Mouse (Mus musculus): Measurements from ENCODE around the gene Sf3b6. TPM values are rescaled to one million over a fixed set of nuclear protein-coding genes. Genes with fewer than 3 reads are reported as not detected.

Gene Sf3b6
- 154 TPM for total RNA-seq (2023)

DNA sequence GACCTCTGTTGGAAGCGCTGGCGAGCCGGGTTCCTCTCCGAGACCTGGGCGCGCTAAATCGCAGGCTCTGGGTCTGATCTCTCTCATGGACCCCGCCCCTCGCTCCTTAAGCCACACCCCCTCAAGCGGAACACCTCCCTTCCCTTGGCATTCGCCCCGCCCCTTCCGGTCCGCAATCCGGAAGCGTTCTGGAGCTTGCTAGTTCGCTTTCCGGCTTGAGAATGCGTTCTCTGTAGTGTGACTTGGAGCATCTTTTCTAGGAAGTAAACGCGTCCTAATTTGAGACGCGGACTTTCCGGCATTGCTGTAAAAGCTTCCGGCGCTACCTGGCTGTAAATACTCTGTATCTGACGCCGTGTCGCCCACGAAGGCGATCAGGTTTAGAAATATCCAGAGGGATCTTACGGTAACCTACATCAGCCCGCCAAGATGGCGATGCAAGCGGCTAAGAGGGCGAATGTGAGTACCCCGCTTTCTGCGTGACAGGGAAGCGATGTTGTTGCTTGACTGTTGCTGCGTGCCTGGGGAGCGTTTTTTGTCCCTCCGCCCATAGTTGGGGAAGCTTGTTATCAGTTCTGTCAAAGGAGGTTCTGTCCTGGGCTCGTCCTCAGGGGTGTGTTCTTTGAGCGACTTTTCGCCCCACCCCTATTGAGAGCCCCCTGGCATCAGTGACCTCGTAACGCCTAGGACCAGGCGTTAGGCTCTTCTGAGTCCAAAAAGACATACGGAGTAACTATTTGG is at the start of gene Sf3b6:
TSS of gene Sf3b6 (plus strand) at position 184 of the 741 bp plus-strand sequence.

DNA sequence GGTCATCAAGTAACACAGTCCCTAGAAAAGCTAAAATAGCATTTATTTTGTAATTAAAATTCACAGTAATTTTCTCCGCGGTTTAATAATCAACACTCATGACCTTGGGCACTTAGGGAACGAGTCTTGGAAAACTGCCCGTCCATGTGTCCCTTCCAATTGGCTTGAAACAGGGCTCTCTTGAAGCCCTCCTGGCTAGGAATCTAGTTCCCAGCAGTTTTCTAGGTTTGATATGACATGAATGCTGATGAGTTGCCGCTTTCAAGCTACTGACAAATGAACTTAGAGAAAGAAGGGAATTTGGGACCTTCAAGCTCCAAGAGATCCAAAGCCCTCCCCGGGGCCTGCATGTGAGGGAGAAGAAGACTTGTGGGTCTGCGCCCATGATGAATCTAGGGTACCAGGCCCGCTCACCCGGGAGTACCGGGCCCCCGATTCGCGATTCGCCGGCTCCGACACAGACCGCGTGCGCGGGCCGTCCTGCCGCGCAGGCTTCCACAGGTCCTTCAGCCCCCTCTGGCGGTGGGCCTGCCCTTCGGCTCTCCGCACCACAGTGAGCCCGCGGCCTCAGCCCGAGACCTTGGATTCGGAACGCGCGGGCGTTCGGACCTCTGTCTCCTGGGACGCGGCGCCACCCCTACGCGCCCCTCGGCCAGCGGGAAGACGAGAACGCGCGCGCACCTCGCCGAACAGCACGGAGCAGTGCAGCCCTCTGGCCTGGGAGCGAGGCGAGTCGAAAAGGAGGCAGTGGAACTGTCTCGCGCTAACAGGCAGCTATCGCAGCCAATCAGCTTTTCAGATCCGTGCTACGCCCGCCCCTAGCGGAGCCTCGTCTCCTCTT is 48.6 kb upstream of the Sf3b6 start, which contains the start of the genes Pfn4 and Fam228b:
TSS of gene Pfn4 (plus strand) at position 531 of the 841 bp plus-strand sequence.
TSS of gene Fam228b (minus strand) at position 776 of the 841 bp plus-strand sequence.

DNA sequence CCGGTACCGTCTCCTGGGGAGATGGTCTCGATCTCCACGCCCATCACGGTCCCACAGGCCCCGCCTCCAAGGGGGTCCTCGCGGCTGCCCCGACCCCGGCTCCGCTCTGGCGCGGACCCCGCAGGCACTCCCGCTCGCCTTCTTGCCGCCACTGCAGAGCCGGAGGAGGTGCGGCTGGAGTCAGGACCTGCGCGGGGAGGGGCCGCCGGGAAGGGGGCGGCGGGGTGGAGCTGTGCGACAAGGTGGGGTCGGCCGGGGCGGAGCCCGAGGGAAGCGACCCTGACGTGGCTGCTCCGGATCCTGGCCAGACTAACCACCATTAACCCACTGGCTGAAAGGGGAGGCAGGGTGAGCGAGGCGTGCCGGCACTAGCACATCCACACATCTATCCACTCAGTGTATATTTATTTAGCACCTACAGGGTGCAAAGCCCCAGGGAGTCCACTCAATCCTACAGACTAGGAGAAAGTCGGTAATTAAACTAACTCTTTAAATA is 24.1 kb downstream of the Sf3b6 start, which contains the start of gene Fkbp1b:
TSS of gene Fkbp1b (minus strand) at position 200 of the 496 bp plus-strand sequence.

DNA sequence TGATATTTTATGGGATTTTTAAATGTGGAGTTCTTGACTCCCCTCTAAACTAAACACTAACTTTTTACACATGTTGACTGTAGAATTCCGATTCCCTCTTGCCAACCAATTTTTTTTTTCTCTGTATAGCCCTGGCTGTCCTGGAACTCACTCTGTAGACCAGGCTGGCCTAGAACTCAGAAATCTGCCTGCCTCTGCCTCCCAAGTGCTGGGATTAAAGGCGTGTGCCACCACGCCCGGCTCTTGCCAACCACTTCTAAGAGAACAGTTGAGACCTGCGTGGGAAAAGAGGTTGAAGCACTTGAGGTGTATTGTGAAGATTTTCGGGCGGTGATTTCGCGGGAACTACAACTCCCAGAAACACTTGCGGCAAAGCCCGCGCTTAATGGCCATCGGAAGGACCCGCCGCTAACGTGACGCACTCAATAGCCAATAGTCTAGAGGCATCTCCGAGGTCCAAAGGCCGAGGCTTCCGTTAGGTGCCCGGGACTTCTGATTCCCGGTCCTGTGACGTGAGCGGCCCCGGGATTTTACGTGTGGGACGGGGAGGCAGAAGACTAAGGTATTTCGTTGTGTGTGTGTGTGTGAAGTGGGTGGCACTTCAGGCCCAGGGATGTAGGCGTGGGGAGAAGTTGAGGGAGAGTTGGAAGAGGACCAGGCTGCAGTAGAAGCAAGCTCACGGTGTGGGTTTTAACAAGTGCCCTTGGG is 25.7 kb downstream of the Sf3b6 start, which contains the start of gene Wdcp:
TSS of gene Wdcp (plus strand) at position 414 of the 708 bp plus-strand sequence.

DNA sequence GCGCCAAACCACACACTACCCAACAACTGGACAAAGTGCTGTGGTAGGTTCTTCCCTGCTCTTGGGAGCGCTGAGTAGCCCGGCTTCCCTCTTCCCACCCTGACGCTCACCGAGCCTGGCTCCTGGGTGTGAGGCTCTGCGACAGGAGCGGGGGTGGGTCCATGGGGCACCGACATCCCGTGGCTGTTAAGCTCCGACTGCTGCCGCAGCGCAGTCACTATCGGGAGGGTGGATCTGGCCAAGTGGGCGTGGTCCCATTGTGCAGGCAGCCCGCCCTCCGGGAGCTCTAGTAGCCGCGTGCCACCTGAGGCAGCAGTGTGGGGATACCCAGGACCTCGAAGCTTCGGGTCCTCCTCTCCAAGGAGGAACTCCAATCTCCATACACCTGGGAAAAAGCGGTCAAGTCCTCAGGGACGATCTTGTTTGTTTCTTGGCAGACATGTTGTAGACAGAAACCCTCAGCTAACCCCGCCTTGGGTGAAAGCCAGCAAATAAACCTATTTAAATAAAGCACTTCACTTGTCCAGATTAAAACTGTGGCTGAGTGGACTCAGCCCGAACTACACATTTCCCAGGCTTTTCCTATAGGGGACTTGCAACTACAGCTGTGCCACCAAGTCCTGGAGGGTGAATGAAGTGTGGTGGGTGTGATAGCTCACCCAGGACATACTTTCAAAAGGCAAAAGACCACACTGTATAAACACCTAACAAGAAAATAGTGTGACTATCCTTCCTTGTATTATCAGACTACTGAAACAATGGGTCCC is 57.0 kb downstream of the Sf3b6 start, which contains the start of gene Mfsd2b:
TSS of gene Mfsd2b (minus strand) at position 199 of the 767 bp plus-strand sequence.

Other genes with a start within 250 kb of the Sf3b6 start
- 196 TPM for gene Itsn2, start 224.9 kb upstream of the Sf3b6 start, total RNA-seq (2023)
- not detected for gene Gm3625, start 224.6 kb upstream of the Sf3b6 start, total RNA-seq (2023)
- gene Fam228a, start 79.1 kb upstream of the Sf3b6 start, total RNA-seq (2023): not detected
- gene Pfn4, start 48.5 kb upstream of the Sf3b6 start, total RNA-seq (2023): 1.5 TPM
- gene Fam228b, start 48.3 kb upstream of the Sf3b6 start, total RNA-seq (2023): 4.7 TPM
- not detected for gene Fkbp1b, start 24.0 kb downstream of the Sf3b6 start, total RNA-seq (2023)
- 12.6 TPM for gene Wdcp, start 25.8 kb downstream of the Sf3b6 start, total RNA-seq (2023)
- gene Mfsd2b, start 56.8 kb downstream of the Sf3b6 start, total RNA-seq (2023): 2.7 TPM
- 26.4 TPM for gene Ubxn2a, start 90.2 kb downstream of the Sf3b6 start, total RNA-seq (2023)
- 82.0 TPM for gene Atad2b, start 99.8 kb downstream of the Sf3b6 start, total RNA-seq (2023)